Mouse (Mus musculus) ES-E14 (cell line): ENCODE measurements around the gene Endov. TPM values are rescaled to one million over a fixed set of nuclear protein-coding genes. Genes with fewer than 3 reads are reported as not detected.

Source experiments
- DNase-seq: peaks from one replicate; pipeline ENCODE4 v3.0.0-alpha.2; 2013; ENCODE audit warnings: low read depth, low spot score
- H3K27ac ChIP-seq: 2 replicates; pipeline ENCODE4 v1.5.1; 2012; ENCODE audit warnings: low read depth, mild to moderate bottlenecking, low read length, moderate library complexity, mixed read lengths; ENCODE audit not compliant: poor library complexity, insufficient read depth, severe bottlenecking
- H3K36me3 ChIP-seq: 2 replicates; pipeline ENCODE4 v1.6.1; 2012; ENCODE audit warnings: mild to moderate bottlenecking, low read length, moderate library complexity, mixed read lengths; ENCODE audit not compliant: control insufficient read depth, poor library complexity, insufficient read depth, severe bottlenecking
- H3K4me1 ChIP-seq, 2 experiments: fragments of 150-350 bp in 1 of 2; sonication (generic) in 1 of 2; 2 replicates each; pipeline ENCODE4 v1.6.1; 2012; ENCODE audit warnings: low read length in 2 of 2, mild to moderate bottlenecking in 1 of 2, mixed read lengths in 1 of 2; ENCODE audit not compliant: control insufficient read depth in 2 of 2, insufficient read depth in 2 of 2, poor library complexity in 1 of 2
- H3K4me3 ChIP-seq, 2 experiments: fragments of 150-350 bp in 1 of 2; sonication (generic) in 1 of 2; 2 replicates each; pipeline ENCODE4 v1.5.1; 2012; ENCODE audit warnings: low read length in 2 of 2, low read depth in 1 of 2, mild to moderate bottlenecking in 1 of 2, mixed read lengths in 1 of 2; ENCODE audit not compliant: insufficient read depth in 1 of 2, poor library complexity in 1 of 2, severe bottlenecking in 1 of 2
- H3K9ac ChIP-seq: 2 replicates; pipeline ENCODE4 v1.6.1; 2012; ENCODE audit warnings: low read depth, mild to moderate bottlenecking, low read length, mixed read lengths; ENCODE audit not compliant: poor library complexity, insufficient read depth, severe bottlenecking
- H3K9me3 ChIP-seq: fragments of 150-350 bp; sonication (generic); 2 replicates; pipeline ENCODE4 v1.6.1; 2012; ENCODE audit warnings: low read depth, mild to moderate bottlenecking, low read length; ENCODE audit not compliant: control insufficient read depth, insufficient read depth
- CHD2 ChIP-seq: IDR thresholded peaks from 2 replicates; pipeline ENCODE4 v1.6.1; 2014; ENCODE audit warnings: mild to moderate bottlenecking, low read depth, low read length, inconsistent platforms
- HCFC1 ChIP-seq: IDR thresholded peaks from 2 replicates; pipeline ENCODE4 v1.6.1; 2012; ENCODE audit warnings: low read length, inconsistent platforms, borderline replicate concordance; ENCODE audit not compliant: insufficient read depth
- MAFK ChIP-seq: IDR thresholded peaks from 2 replicates; pipeline ENCODE4 v1.6.1; 2014; ENCODE audit warnings: mild to moderate bottlenecking, low read depth, low read length, inconsistent platforms; ENCODE audit not compliant: insufficient read depth
- ZC3H11A ChIP-seq: IDR thresholded peaks from 2 replicates; pipeline ENCODE4 v1.6.1; 2012; ENCODE audit warnings: low read depth, mild to moderate bottlenecking, inconsistent platforms, low read length, borderline replicate concordance
- ZNF384 ChIP-seq: IDR thresholded peaks from 2 replicates; pipeline ENCODE4 v1.6.1; 2012; ENCODE audit warnings: low read depth, low read length, inconsistent platforms
- in situ Hi-C, 2 experiments: fragments of 600-800 bp; cut with MboI; formaldehyde crosslinking; loops; one replicate each; pipeline ENCODE4 v1.15.1; 2025; ENCODE audit warnings: low sequenced_read_pairs in 2 of 2, inconsistent platforms in 1 of 2; ENCODE audit not compliant: unreplicated experiment in 2 of 2
- total RNA-seq: library from RNA; depleted of rRNA; stranded (reverse); fragments of 300-350 nt; gene quantifications from 2 replicates; pipeline ENCODE4 v1.2.3, GENCODE M21; 2012

Endov gene
- total RNA-seq, 1 experiment: 10.0 TPM

DNA sequence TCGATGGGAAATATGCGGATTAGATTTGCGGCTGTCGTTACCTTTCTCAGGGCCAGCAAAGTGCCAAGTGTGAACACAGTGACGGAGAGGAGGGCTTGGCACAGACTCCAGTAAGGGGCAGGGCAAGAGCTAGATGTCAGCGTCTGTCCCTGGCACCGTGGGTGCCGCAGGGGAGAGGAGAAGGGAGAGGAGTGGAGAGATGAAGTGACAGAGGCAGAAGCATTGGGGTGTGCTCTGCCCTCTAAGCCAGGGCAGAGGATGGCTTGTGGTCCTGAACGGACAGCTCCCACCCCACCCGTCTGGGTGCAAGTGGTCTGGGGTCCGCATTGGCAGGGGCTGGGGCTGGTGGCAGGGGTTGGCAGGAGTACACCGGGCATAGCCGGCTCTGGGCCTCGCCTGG, 48.8 kb downstream of the Endov start:
- H3K4me1 ChIP-seq: no peaks in the 10 kb centered on the region
- H3K9me3 ChIP-seq: no peaks in the 10 kb centered on the region
- no peaks in the 10 kb centered on the region for H3K36me3 ChIP-seq
- no peak overlapping the region for H3K27ac ChIP-seq
- H3K4me3 ChIP-seq: no peak overlapping the region
- no peak overlapping the region for H3K9ac ChIP-seq
- in situ Hi-C loops: loop anchor here in 1 of 2 experiments (10.0 kb wide), 1 partner anchor 495 kb away; the partner anchor contains the start of gene Cbx8
- no peak for TF ChIP-seq ZC3H11A
- peak; percentile 21 for DNase-seq

DNA sequence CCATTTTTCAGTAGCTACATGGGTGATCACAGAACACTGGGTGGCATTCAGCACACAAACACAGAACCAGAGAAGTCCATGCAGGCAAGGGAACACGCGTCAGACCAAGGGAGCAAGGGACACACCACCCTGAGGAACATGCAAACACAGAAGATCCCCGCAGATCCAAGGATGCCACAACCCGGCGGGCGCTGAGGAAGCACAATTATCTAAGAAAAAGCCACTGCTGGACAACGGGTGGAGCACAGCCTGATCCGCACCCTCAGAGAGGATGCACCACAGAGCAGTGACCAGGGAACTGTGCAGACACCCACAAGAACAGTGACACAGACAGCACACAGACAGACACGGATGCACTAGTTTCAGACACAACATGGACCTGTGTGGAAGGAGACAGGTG, 49.4 kb downstream of the Endov start:
- TF ChIP-seq MAFK (no peak), ZC3H11A (no peak), ZNF384 (no peak), HCFC1 (no peak), CHD2 (no peak)
- Histone ChIP-seq H3K27ac (no peak overlapping the region), H3K4me3 (no peak overlapping the region), H3K36me3 (no peaks in the 10 kb centered on the region), H3K4me1 (no peaks in the 10 kb centered on the region), H3K9me3 (no peaks in the 10 kb centered on the region), H3K9ac (no peak overlapping the region)
- in situ Hi-C loops: loop anchor here in 1 of 2 experiments (10.0 kb wide), 1 partner anchor 496 kb away; the partner anchor contains the start of gene Cbx8
- DNase-seq: no peak

DNA sequence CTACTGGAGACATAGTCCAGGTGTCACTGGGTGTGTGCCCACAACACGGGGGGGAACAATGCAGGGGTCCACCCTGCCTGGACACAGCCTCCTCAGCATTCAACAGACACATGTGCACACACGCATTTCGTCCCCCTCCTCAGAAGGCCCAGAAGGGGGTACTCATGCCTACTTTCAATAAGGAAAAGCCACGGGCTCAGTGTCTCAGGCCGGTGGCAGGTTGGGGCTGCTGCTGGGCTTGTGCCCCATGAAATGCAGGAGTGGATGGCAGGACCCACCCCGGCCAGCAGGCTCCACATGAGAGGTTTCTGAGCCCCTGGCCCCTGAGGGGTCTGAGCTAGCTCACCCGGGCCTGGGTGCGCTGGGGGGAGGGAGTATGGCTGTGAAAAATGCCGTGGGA, 49.9 kb downstream of the Endov start:
- no peak for TF ChIP-seq HCFC1
- no peak for TF ChIP-seq ZC3H11A
- no peaks in the 10 kb centered on the region for H3K9me3 ChIP-seq
- H3K4me1 ChIP-seq: no peaks in the 10 kb centered on the region
- in situ Hi-C loops: loop anchor here in 1 of 2 experiments (10.0 kb wide), 1 partner anchor 496 kb away; the partner anchor contains the start of gene Cbx8
- no peak overlapping the region for H3K4me3 ChIP-seq
- H3K9ac ChIP-seq: no peak overlapping the region
- H3K27ac ChIP-seq: no peak overlapping the region
- H3K36me3 ChIP-seq: no peaks in the 10 kb centered on the region
- no peak for DNase-seq

- no peaks in the 10 kb centered on the region for H3K9me3 ChIP-seq
Measured at GRCm38 (mm10) chr11:119542371-119542770, 51.2 kb downstream of the Endov start.

GRCm38 (mm10) chr11:119542886-119543285, 51.7 kb downstream of the Endov start:
- no peak overlapping the region for H3K27ac ChIP-seq
- H3K4me1 ChIP-seq: no peaks in the 10 kb centered on the region; a peak in 1 of 4 replicates
- TF ChIP-seq ZNF384 (no peak), ZC3H11A (no peak), MAFK (no peak), HCFC1 (no peak), CHD2 (no peak)
- no peak overlapping the region for H3K9ac ChIP-seq
- no peaks in the 10 kb centered on the region for H3K9me3 ChIP-seq
- in situ Hi-C loops: loop anchor here in 1 of 2 experiments (10.0 kb wide), 1 partner anchor 498 kb away; the partner anchor contains the start of gene Cbx8
- no peaks in the 10 kb centered on the region for H3K36me3 ChIP-seq
- DNase-seq: no peak
- H3K4me3 ChIP-seq: no peak overlapping the region

More at GRCm38 (mm10) chr11:119542371-119542770, 51.2 kb downstream of the Endov start:
- TF ChIP-seq CHD2: no peak
- TF ChIP-seq ZC3H11A: no peak
- no peak for TF ChIP-seq MAFK
- TF ChIP-seq HCFC1: no peak
- TF ChIP-seq ZNF384: no peak
- Histone ChIP-seq H3K9ac (no peak overlapping the region), H3K27ac (no peak overlapping the region), H3K36me3 (no peaks in the 10 kb centered on the region), H3K4me3 (no peak overlapping the region), H3K4me1 (no peaks in the 10 kb centered on the region; a peak in 1 of 4 replicates)
- no peak for DNase-seq
- in situ Hi-C loops: loop anchor here in 1 of 2 experiments (10.0 kb wide), 1 partner anchor 498 kb away; the partner anchor contains the start of gene Cbx8
